Mouse (Mus musculus) heart, postnatal 25 days (tissue): ENCODE measurements around the gene Zc3h10. TPM values are rescaled to one million over a fixed set of nuclear protein-coding genes. Genes with fewer than 3 reads are reported as not detected.
"Not testable (repeated sequence)": the region's sequence is repeated elsewhere in the genome, so short reads cannot be mapped to it uniquely, and the experiment has no call there.

Experiments used
- DNase-seq: peaks from one replicate; pipeline ENCODE4 v3.0.0; 2022; ENCODE audit warnings: low spot score
- intact Hi-C: fragments of 180-260 bp; cut with DNase I; formaldehyde crosslinking; loops from one replicate; pipeline ENCODE4 v1.15.1; 2025
- total RNA-seq, 2 experiments: library from RNA; stranded (reverse); gene quantifications; 2 replicates each; pipeline ENCODE4 v1.2.3; 2021

Gene Zc3h10
- total RNA-seq, 2 experiments from 2014 or later, result 7.6 to 9.1 TPM

DNA sequence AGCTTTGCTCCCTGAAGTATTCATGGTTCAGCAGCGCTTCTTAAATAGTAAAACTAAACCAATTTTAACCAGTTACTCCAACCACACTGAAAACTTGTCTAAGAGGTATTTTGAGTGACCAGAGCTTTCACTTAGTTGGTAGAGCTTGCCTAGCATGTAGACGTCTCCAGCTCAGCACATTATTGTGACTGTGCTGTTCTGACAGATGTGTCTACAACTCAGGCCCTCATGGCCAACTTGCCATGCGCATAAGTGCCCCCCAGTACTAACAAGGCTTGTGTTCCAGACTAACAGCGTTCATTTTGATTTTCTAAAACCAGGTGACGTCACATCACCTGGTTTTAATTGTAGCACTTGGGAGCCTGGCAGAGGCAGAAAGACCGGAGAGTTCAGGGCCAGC lies 9.4 kb upstream of the Zc3h10 start:
- DNase-seq, result no peak
- intact Hi-C loops, result no loop called here

DNA sequence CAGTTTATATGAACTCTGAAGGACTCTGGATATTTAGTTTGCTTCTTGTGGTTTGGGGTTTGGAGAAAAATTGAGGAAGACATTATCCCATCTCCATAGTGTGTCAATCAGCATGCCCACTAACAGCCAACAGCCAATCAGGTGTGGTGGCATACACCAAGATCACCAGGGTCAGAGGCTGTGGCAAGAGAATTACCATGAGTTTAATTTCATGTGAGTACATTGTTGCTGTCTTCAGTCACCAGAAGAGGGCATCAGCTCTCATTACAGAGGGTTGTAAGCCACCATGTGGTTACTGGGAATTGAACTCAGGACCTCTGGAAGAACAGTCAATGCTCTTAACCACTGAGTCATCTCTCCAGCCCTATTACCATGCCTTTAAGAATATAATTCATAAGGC lies 8.7 kb upstream of the Zc3h10 start:
- intact Hi-C loops, result no loop called here
- DNase-seq, result no peak

DNA sequence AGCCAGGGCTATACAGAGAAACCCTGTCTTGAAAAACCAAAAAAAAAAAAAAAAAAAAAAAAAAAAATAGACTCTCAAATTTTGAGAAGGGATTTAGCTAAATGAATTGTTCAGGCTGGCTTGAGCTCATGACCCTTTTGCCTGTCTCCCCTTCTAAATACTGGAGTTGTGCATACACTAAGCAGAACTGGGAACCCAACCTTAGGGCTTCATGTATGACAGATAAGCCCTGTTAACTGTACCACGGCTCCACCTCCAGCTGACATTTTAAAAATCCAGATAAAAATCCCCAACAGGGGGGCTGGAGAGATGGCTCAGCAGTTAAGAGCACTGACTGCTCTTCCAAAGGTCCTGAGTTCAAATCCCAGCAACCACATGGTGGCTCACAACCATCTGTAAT lies 8.0 kb upstream of the Zc3h10 start:
- DNase-seq, intact Hi-C loops: not testable (repeated sequence)

DNA sequence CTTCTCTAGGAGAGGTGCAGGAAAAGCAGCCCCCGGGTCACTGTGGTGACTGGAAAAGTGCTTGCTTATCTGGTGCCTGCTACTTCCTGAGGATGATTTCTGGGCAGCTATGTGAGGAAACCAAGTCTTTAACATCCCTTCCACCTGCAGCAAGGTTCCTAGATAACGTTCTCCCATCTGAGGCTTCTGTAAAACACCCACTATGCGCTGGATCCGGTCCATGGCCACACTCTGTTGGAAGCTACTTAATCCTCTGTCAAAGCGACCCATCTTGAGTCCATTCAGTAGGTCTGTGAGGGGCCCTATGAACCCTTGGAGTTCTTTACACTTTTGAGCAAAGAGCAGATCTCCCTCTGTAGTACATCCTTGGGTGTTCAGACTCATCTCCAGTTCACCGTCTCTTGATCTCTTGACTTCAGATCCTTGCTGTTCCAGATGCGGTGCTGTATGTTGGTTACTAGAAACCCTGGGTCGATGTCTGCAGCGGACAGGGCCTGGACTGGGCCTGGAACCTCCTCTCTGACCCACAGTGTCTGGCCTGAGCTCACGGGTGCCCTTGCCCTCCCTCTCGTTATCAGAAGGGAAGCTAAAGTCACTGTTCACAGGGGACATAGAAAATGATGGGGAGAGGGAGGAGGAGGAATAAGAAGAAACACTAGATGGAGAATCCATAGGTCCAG lies 2.7 kb upstream of the Zc3h10 start:
- intact Hi-C loops, DNase-seq: not testable (repeated sequence)

DNA sequence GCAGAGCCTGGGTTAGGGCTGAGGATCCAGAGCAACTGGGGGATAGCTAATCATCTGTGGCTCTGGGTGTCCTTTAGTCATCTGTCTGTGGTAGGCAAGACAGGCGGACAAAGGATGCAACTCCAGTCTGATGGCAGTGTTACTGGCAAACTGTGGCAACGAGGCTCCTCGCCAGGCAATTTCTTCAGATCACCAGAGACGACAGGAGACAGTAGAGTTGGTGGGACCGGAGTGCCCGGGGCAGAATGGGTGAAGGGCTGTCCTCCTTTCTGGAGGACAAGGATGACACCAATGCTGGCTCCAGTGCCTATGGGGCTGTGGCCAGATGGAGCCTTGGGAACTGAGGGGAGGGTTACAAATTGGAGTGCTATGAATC lies 2.1 kb upstream of the Zc3h10 start:
- not testable (repeated sequence) for DNase-seq
- intact Hi-C loops, result loop anchor here (5.0 kb wide), 1 partner anchor 52 kb away; the partner anchor contains the start of gene Myl6b

DNA sequence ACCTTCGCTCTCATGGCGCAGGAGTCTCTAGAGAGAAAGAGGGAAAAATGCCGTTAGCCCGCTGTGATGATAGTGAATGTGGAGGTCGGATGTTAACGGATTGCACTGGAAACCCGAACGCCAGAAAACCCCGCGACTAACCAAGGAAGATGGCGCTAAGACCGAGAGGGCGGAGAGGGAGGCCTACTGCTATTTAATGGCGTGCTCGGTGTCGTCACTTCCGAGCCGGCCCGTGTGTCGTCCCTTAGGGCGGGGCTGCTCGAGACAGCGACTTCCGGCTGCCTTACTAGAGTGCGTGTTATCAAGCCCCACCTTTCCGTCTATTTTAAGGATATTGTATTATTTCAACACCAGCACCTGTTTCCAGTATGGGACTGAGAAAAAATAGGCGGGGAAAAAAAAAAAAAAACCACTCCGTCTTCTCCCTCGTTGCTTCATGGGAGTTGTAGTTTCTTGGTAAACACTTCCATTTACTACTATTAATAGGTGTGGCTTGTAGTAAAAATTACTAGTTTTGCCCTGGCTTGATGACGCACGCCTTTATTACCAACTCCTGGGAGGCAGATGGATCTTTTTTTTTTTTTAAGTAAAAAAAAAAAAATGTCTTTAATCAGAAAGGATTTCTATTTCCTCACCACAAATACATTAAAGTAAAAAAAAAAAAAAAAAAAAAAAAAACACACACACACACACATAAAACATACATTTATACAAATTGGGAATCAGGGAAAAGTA lies 1.5 kb upstream of the Zc3h10 start, which contains the start of gene Rpl41:
TSS of gene Rpl41 (minus strand) at position 359 of the 735 bp plus-strand sequence.
- intact Hi-C loops, result loop anchor here (5.0 kb wide), 1 partner anchor 52 kb away; the partner anchor contains the start of gene Myl6b

DNA sequence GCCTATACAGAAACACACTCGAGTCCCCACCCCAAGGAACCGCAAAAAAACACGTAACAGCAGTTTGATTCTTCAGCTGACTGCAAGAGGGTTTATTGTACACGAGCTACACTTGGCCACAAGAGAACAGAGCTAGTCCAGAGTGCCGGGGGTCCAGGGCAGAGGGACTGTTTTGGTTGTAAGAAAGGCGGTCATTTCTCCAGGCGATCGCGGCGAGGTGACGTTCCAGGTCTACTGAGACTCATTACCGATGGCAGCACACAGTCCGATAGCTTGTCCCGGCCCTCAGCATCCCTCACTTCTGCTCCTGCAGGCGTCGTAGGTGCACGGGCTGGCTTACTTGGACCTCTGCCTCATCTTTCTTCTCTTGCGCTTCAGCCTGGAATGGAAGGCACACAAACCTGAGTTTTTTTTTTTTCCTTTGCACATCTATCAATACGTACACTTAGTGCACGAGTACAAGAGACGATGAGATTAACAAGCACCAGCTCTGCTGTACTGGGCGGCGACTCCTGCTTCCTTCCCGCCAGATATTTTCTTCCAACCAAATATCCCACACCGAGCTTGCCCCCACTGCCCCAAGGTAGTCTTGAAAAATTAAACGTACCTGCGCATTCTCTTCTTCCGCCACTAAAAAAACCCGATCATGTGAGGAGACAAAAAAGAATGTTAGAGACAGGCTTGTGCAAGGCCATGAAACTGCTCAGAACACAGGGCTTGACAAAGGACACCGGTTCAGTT lies 647 bp upstream of the Zc3h10 start:
- DNase-seq, result peak; percentile 18
- intact Hi-C loops, result loop anchor here (5.0 kb wide), 1 partner anchor 51 kb away; the partner anchor contains the start of gene Myl6b

More for the DNA sequence above, 1.5 kb upstream of the Zc3h10 start, which contains the start of gene Rpl41:
- DNase-seq, result peak; percentile 93

DNA sequence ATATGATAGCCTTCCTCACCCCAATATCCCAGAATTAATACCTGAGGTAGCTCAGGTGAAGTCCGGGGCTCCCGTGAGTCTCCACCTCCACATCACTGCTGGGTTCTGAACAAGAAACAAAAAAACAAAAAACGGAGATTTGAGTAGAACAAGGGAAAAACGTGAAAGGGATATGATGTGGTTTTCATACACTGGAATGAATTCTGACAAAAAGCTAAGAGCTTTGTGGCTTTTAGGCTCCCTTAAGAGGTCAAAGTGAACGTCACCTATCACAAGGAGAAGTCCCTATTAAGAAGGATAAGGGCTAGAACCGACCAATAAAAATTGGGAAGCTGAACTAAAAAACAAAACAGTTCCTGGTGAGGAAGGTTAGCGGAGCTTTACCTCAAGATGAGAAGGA lies 787 bp downstream of the Zc3h10 start:
- intact Hi-C loops, result loop anchor here (5.0 kb wide), 1 partner anchor 49 kb away; the partner anchor contains the start of gene Myl6b
- DNase-seq, result no peak

DNA sequence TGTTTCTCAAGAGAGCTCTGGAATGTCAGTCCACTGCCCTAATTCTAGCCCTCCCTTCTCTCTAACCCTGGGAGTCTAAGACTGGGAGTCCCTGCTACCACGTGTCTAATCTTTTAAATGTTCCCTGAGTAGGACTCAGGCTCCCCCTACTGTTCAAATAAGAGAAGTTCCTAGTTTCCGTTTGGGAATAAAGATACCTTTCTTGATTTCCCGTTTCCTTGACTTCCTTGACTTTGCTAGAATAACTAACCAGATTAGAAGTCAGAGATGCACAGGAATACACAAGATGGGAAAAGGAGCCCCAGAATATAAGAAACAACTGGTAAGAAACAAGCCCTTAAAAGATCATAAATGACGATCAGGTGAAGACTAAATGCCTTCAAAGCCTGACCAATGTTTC lies 1.2 kb downstream of the Zc3h10 start:
- no peak for DNase-seq
- intact Hi-C loops, result loop anchor here (5.0 kb wide), 1 partner anchor 49 kb away; the partner anchor contains the start of gene Myl6b

DNA sequence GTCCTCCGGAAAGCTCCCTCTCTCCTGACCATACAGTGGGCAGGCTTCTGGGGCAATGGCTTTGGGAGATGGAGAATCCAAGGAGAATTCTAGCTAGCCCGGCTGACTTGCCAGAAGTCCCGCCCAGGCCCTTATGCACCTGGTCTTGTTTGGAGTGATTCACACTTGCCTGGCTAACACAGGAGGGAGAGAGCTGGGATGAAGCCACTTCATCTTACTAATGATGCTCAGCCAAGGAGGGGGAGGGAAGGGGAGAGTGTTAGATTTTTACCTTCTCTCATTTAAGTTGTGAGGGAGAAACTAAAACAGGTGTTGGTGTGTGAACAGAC lies 2.0 kb downstream of the Zc3h10 start:
- DNase-seq, result no peak
- intact Hi-C loops, result loop anchor here (5.0 kb wide), 1 partner anchor 48 kb away; the partner anchor contains the start of gene Myl6b

DNA sequence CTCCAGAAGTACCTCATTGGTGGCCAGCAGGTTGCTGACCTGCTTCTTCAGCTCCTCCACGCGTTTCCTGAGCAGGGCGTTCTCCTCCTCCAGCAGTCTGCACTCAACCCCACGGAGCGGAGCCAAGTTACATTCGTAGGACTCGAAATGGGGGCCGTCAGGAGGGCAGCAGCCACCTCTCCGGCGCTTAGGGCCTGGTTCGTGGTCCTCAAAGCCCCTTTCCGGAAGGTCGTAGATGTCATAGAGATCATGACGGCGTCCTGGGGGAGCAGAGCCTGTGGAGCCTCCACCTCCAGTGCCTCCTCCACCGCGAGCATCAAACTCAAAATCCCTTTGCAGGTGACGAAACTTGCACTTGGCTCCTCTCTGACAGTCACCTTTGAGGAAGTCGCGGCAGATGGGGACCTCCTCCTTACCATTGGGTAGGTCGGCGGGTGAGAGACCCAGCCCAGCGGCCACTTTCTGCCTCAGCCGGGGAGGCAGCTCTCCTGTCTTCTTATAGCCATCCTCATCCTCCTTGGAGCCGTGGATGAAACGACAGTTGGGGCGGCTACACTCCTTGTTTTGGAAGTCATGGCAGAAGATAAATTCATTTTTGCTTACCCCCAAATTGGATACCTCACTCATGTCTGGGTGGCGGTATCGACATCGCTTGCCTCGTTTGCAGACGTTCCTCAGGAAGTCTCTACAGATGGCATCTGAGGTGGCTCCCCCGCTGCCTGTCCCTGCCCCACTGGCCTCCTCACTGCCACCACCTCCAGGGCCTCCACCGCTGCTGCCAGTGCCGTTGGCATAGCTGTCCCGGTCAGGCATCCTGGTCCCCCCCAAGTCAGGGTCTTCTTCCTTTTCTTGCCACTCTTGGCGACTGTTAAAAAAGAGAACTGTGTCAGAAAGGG lies 2.7 kb downstream of the Zc3h10 start:
- intact Hi-C loops, result loop anchor here (5.0 kb wide), 2 partner anchors 38 to 48 kb away; partner anchors contain the start of gene Myl6b
- DNase-seq, result no peak

DNA sequence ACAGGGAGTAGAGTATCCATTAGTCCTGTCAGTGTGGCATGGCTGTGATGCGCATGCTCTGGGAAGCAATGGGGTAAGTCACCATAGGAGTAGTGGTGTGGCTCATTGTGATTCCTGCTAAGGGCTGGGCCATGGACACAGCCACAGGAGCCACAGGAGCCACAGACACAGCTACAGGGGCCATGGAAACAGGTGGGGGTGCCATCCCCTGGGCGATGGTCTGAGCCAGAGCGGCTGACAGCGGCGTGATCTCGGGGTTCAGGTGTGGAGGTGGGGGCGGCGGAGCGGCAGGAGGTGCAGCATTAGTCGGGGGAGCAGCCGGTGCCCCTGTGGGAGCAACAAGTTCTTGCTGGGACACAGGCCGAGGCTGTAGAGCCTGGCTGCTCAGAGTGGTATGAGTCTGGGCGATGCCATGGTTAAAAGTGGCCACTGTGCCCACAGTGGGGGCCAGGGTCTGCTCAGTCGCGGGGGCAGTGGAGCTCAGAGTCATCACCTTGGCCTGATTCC lies 3.4 kb downstream of the Zc3h10 start:
- no peak for DNase-seq
- intact Hi-C loops, result loop anchor here (5.0 kb wide), 1 partner anchor 37 kb away; no protein-coding TSS in a partner anchor

DNA sequence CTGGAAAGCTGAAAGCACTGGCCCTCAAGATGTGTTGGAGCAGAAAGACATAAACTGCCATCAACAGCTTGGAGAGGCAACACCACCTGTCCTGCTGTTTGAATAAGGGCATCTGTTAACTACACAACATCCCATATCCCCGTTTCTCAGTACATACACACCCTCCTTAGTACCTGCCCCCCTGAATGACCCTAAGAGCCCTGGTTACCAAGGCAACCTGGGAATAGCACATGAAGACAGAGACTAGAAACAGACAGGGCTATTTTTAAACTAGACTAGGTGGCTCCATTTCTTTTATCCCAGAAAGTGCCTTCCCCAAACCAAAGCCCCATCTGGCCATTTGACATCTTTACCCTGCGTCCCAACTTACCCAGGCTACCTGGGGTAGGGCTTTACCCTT lies 4.5 kb downstream of the Zc3h10 start:
- DNase-seq, result no peak
- intact Hi-C loops, result loop anchor here (5.0 kb wide), 1 partner anchor 36 kb away; no protein-coding TSS in a partner anchor

DNA sequence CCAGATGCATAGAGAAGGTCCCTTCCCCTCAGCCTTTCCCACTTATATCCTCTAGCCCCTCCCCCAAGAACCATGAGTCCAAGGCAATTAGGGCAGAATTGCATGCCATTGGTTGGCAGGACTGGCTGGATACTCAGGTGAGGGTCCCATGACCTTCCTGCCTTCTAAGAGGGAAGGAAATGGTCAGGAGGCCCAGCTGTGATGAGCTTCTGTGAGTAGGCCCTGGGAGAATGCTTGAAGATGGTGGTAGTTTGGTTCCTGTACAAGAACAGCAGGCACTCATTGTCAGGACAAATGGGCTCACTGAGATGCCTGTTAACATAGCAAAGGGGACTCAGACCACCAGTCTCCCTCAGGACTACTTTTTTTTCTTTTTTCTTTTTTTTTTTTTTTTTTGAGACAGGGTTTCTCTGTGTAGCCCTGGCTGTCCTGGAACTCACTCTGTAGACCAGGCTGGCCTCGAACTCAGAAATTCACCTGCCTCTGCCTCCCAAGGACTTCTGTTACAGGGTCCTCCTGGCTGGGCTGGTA lies 9.2 kb downstream of the Zc3h10 start:
- intact Hi-C loops, result no loop called here
- no peak for DNase-seq

DNA sequence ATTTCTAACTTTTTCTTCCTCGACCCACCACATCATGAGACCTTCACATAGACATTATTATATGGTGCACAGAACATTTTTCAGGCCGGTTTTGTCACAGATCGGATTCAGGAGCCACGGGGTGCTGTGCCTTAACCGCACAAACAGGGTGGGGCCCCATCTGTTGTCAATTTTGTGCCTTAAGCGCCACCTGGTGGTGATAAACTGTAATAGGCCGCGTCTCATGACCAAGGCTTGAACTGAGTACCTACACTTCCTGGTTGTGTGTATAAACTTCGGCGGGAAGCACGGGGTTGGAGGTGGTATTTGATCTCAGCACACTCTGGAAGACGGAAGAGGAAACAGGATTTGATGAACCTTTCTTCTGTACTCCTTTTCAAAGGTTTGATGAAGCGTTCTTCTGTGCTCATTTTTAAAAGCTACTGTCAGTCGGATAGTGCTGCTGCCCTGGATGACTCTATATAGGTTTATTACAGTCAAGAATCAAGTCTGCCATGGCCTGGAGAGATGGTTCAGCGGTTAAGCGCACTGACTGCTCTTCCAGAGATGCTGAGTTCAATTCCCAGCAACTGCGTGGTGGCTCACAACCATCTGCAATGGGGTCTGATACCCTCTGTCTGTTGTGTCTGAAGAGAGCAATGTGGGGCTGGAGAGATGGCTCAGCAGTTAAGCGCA lies 11.2 kb downstream of the Zc3h10 start:
- DNase-seq, result peak; percentile 83
- intact Hi-C loops, result loop anchor here (2.0 kb wide), 1 partner anchor 78 kb away; the partner anchor contains the start of gene Smarcc2

DNA sequence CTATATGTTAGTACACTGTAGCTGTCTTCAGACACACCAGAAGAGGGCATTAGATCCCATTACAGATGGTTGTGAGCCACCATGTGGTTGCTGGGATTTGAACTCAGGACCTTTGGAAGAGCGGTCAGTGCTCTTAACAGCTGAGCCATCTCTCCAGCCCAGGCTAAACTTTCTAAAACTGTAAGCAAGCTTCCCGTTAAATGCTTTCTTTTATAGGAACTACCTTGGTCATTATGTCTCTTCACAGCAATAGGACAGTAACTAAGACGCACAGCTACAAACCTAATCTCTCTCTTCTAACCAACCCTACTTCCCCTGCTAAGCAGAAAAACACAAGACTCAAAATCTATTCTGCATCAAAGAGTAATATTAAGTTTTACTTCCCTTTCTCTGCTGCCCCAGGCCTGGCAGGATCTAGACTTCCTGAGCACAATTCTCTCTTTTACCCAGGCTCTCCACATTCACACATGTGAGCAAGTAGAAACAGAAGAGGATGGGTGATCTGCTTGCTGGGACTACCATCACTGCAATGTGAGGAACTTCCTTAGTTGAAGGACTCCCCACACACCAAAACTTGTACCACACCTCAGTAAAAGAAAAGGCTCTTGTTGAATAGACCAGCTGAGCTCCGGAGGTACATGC lies 11.8 kb downstream of the Zc3h10 start:
- no peak for DNase-seq
- intact Hi-C loops, result loop anchor here (2.0 kb wide), 2 partner anchors 17 to 77 kb away; partner anchors contain the start of gene Smarcc2

DNA sequence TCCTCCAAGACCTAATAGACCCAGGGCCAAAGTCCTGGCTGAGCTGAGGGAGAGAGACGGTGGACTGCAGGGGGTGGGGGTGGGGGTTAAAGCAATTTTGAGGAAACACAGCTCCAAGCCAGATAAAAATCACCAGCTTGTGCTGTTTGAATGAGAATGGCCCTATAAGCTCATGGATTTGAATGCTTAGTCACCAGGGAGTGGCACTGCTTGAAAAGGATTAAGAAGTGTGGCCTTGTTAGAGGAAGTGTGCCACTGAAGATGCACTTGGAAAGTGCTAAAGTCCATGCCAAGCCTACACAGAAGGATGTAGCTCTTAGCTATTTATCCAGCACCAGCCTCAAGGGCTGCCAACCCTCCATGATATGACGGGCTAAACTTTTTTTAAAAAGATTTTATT lies 12.4 kb downstream of the Zc3h10 start:
- DNase-seq, result no peak
- intact Hi-C loops, result loop anchor here (2.0 kb wide), 1 partner anchor 16 kb away; no protein-coding TSS in a partner anchor
